Comparison of ENCODE assay signal across 22 mouse cellular contexts in genomic region chr4:4465169-4465714, GRCm38 (mm10).
A peak's percentile ranks its signal among the peaks of the same experiment; 100 is the strongest.
DNase-seq lines count a peak whose midpoint lies in the region; ATAC-seq and TF ChIP-seq lines count a peak whose summit lies in the region.
"Had no signal": no experiment of that assay in that cellular context is flagged by ENCODE, and none has a peak within 500 bp of the region (broad histone marks: within the 10 kb centered on the region; RNA-seq: fewer than 3 reads in every experiment).

No protein-coding gene starts in this region.

- TF ChIP-seq EP300 in heart, adult 2 months (IDR thresholded peaks at IDR 0.05; ENCODE audit: insufficient read depth, low read depth, low read length), result no peak

- intact Hi-C loops in heart, adult 2 months (cut with DNase I), result no loop called here

- DNase-seq in forebrain, embryonic 11.5 days (ENCODE audit: low spot score), result no peak
- DNase-seq in retina, embryonic 14.5 days (ENCODE audit: low spot score), result peak; percentile 17
- DNase-seq in retina, postnatal 1 day, result no peak
- DNase-seq in WW6 (ENCODE audit: low read depth, low spot score), result peak; percentile 29
- peak; percentile 27 for DNase-seq in forebrain, postnatal 0 days
- no peak for DNase-seq in heart, adult 2 months
- DNase-seq: adrenal gland, postnatal 10 days; kidney, adult 9 months; kidney, postnatal 25 days; liver, postnatal 0 days; midbrain, embryonic 14.5 days; right cerebral cortex, adult 18-20 months had no signal

- TF ChIP-seq POLR2A in heart, adult 2 months (IDR thresholded peaks at IDR 0.05; ENCODE audit: insufficient read depth, low read depth, low read length), result no peak

- H3K4me1 ChIP-seq in forebrain, embryonic 15.5 days, result no peaks in the 10 kb centered on the region
- H3K4me1 ChIP-seq in forebrain, embryonic 11.5 days (replicated peaks; ENCODE audit: control insufficient read depth, insufficient read depth, low read length), result no peaks in the 10 kb centered on the region
- H3K4me1 ChIP-seq in forebrain, postnatal 0 days (ENCODE audit: insufficient read depth), result no peaks in the 10 kb centered on the region
- no peaks in the 10 kb centered on the region for H3K4me1 ChIP-seq in heart, adult 2 months (ENCODE audit: control insufficient read depth, insufficient read depth, low read length)
- H3K4me1 ChIP-seq: embryonic facial prominence, embryonic 13.5 days; heart, embryonic 10.5 days; hindbrain, embryonic 15.5 days; limb, embryonic 12.5 days; megakaryocyte, embryonic 14.5 days; neural tube, embryonic 12.5 days had no signal

- WGBS in forebrain, embryonic 15.5 days, result 36% methylated on average over 4 of the region's 4 CpGs
- WGBS in forebrain, embryonic 11.5 days, result 51% methylated on average over 4 of the region's 4 CpGs
- 30% methylated on average over 4 of the region's 4 CpGs for WGBS in forebrain, postnatal 0 days
- 57% methylated on average over 4 of the region's 4 CpGs for WGBS in heart, adult 2 months

- H3K4me2 ChIP-seq in forebrain, embryonic 15.5 days (replicated peaks), result no peak overlapping the region
- H3K4me2 ChIP-seq in forebrain, embryonic 11.5 days (ENCODE audit: low read depth, low read length, severe bottlenecking), result no peak overlapping the region
- H3K4me2 ChIP-seq in forebrain, postnatal 0 days (ENCODE audit: low read depth), result no peak overlapping the region
- H3K4me2 ChIP-seq: embryonic facial prominence, embryonic 13.5 days; hindbrain, embryonic 15.5 days; limb, embryonic 12.5 days; liver, embryonic 11.5 days; neural tube, embryonic 12.5 days had no signal

- H3K79me2 ChIP-seq in heart, adult 2 months (replicated peaks; ENCODE audit: control insufficient read depth, insufficient read depth, low read length), result no peaks in the 10 kb centered on the region

- peak; percentile 53 for ATAC-seq in forebrain, embryonic 15.5 days (replicated peaks)
- no peak for ATAC-seq in forebrain, embryonic 11.5 days (replicated peaks; ENCODE audit: low FRiP score)
- peak; percentile 64 for ATAC-seq in forebrain, postnatal 0 days
- ATAC-seq: intestine, embryonic 16.5 days; liver, postnatal 0 days had no signal

- H3K9me3 ChIP-seq in forebrain, embryonic 15.5 days, result no peaks in the 10 kb centered on the region
- H3K9me3 ChIP-seq in forebrain, embryonic 11.5 days (ENCODE audit: control insufficient read depth, low read length), result no peaks in the 10 kb centered on the region
- H3K9me3 ChIP-seq in forebrain, postnatal 0 days (ENCODE audit: low read length), result no peaks in the 10 kb centered on the region
- H3K9me3 ChIP-seq: embryonic facial prominence, embryonic 13.5 days; heart, embryonic 10.5 days; hindbrain, embryonic 15.5 days; neural tube, embryonic 12.5 days had no signal

- H3K27ac ChIP-seq in forebrain, embryonic 15.5 days (replicated peaks), result no peak overlapping the region
- no peak overlapping the region for H3K27ac ChIP-seq in forebrain, embryonic 11.5 days (ENCODE audit: low read depth, low read length)
- no peak overlapping the region for H3K27ac ChIP-seq in forebrain, postnatal 0 days (ENCODE audit: low read depth, low read length)
- H3K27ac ChIP-seq in heart, adult 2 months, result no peak overlapping the region
- H3K27ac ChIP-seq: embryonic facial prominence, embryonic 13.5 days; heart, embryonic 10.5 days; hindbrain, embryonic 15.5 days; layer of hippocampus, adult 2 months; limb, embryonic 12.5 days; neural tube, embryonic 12.5 days had no signal

- H3K9ac ChIP-seq in forebrain, embryonic 15.5 days (replicated peaks), result no peak overlapping the region
- no peak overlapping the region for H3K9ac ChIP-seq in forebrain, embryonic 11.5 days (ENCODE audit: low read length)
- no peak overlapping the region for H3K9ac ChIP-seq in forebrain, postnatal 0 days
- no peak overlapping the region for H3K9ac ChIP-seq in heart, adult 2 months (ENCODE audit: low read depth, low read length)
- H3K9ac ChIP-seq: embryonic facial prominence, embryonic 13.5 days; hindbrain, embryonic 15.5 days; limb, embryonic 12.5 days; liver, postnatal 0 days; neural tube, embryonic 12.5 days had no signal

- no peaks in the 10 kb centered on the region for H3K27me3 ChIP-seq in forebrain, embryonic 15.5 days
- H3K27me3 ChIP-seq in forebrain, embryonic 11.5 days (ENCODE audit: control insufficient read depth, insufficient read depth, low read length), result no peaks in the 10 kb centered on the region
- no peaks in the 10 kb centered on the region for H3K27me3 ChIP-seq in forebrain, postnatal 0 days (ENCODE audit: insufficient read depth, low read length)
- H3K27me3 ChIP-seq in heart, adult 2 months (ENCODE audit: control insufficient read depth, insufficient read depth, low read length), result no peaks in the 10 kb centered on the region
- H3K27me3 ChIP-seq: embryonic facial prominence, embryonic 13.5 days; hindbrain, embryonic 15.5 days; limb, embryonic 12.5 days; megakaryocyte, embryonic 14.5 days; neural tube, embryonic 12.5 days had no signal

- no peak overlapping the region for H3K4me3 ChIP-seq in forebrain, embryonic 15.5 days
- no peak overlapping the region for H3K4me3 ChIP-seq in forebrain, embryonic 11.5 days (ENCODE audit: low read depth, low read length)
- no peak overlapping the region for H3K4me3 ChIP-seq in forebrain, postnatal 0 days (ENCODE audit: low read depth, low read length)
- H3K4me3 ChIP-seq in heart, adult 2 months, result no peak overlapping the region
- H3K4me3 ChIP-seq: embryonic facial prominence, embryonic 13.5 days; heart, embryonic 10.5 days; hindbrain, embryonic 15.5 days; layer of hippocampus, adult 2 months; limb, embryonic 12.5 days; megakaryocyte, embryonic 14.5 days; neural tube, embryonic 12.5 days had no signal

- no peaks in the 10 kb centered on the region for H3K36me3 ChIP-seq in forebrain, embryonic 15.5 days
- H3K36me3 ChIP-seq in forebrain, embryonic 11.5 days (ENCODE audit: control insufficient read depth, insufficient read depth, low read length), result no peaks in the 10 kb centered on the region
- no peaks in the 10 kb centered on the region for H3K36me3 ChIP-seq in forebrain, postnatal 0 days (ENCODE audit: insufficient read depth)
- no peaks in the 10 kb centered on the region for H3K36me3 ChIP-seq in heart, adult 2 months (ENCODE audit: control insufficient read depth, insufficient read depth, low read length)
- H3K36me3 ChIP-seq: embryonic facial prominence, embryonic 13.5 days; heart, embryonic 10.5 days; hindbrain, embryonic 15.5 days; limb, embryonic 12.5 days; neural tube, embryonic 12.5 days had no signal

- no peak for TF ChIP-seq CTCF in forebrain, postnatal 0 days (IDR thresholded peaks at IDR 0.05; ENCODE audit: low read depth)
- no peak for TF ChIP-seq CTCF in heart, adult 2 months (IDR thresholded peaks at IDR 0.05)

Comparison
In these comparisons a context has a peak if more than half of its experiments do, and no peak if none do; other contexts are left out.
1. DNase-seq: peak in retina, embryonic 14.5 days (single experiment), WW6 (single experiment) and forebrain, postnatal 0 days (single experiment); none in forebrain, embryonic 11.5 days (single experiment), retina, postnatal 1 day (single experiment) and heart, adult 2 months (0 of 2).